Mouse (Mus musculus): ENCODE results near the gene Dap3. TPM values are rescaled to one million over a fixed set of nuclear protein-coding genes. Genes with fewer than 3 reads are reported as not detected.

Dap3 gene
- total RNA-seq, 1 experiment = 168 TPM

GRCm38 (mm10) chr3:88939071-88939470 lies 11.9 kb downstream of the Dap3 start:
- in situ Hi-C loops (cut with MboI; ENCODE audit: low sequenced_read_pairs in 2 of 2, unreplicated experiment in 2 of 2) = no loop called here
- TF ChIP-seq HCFC1 (IDR thresholded peaks at IDR 0.05; ENCODE audit: borderline replicate concordance, insufficient read depth, low read length) = no peak
- no peak for TF ChIP-seq CHD2 (IDR thresholded peaks at IDR 0.05; ENCODE audit: low read depth, low read length)
- TF ChIP-seq ZC3H11A (IDR thresholded peaks at IDR 0.05; ENCODE audit: borderline replicate concordance, low read depth, low read length) = no peak
- no peak for TF ChIP-seq MAFK (IDR thresholded peaks at IDR 0.05; ENCODE audit: insufficient read depth, low read depth, low read length)
- no peak for TF ChIP-seq ZNF384 (IDR thresholded peaks at IDR 0.05; ENCODE audit: low read depth, low read length)
- no peak overlapping the region for H3K9ac ChIP-seq (ENCODE audit: insufficient read depth, low read depth, low read length, poor library complexity, severe bottlenecking)
- DNase-seq (ENCODE audit: low read depth, low spot score) = peak; percentile 9
- H3K9me3 ChIP-seq (ENCODE audit: control insufficient read depth, insufficient read depth, low read depth, low read length) = no peaks in the 10 kb centered on the region
- H3K36me3 ChIP-seq (ENCODE audit: control insufficient read depth, insufficient read depth, low read length, poor library complexity, severe bottlenecking) = peaks cover 21% of the 10 kb centered on the region
- H3K4me1 ChIP-seq (ENCODE audit: control insufficient read depth in 2 of 2, insufficient read depth in 2 of 2, low read length in 2 of 2, poor library complexity in 1 of 2) = no peaks in the 10 kb centered on the region
- no peak overlapping the region for H3K27ac ChIP-seq (ENCODE audit: insufficient read depth, low read depth, low read length, poor library complexity, severe bottlenecking)
- no peak overlapping the region for H3K4me3 ChIP-seq (ENCODE audit: insufficient read depth in 1 of 2, low read depth in 1 of 2, low read length in 2 of 2, poor library complexity in 1 of 2, severe bottlenecking in 1 of 2)

- Histone ChIP-seq H3K9ac (ENCODE audit: insufficient read depth, low read depth, low read length, poor library complexity, severe bottlenecking) (no peak overlapping the region), H3K27ac (ENCODE audit: insufficient read depth, low read depth, low read length, poor library complexity, severe bottlenecking) (no peak overlapping the region), H3K4me1 (ENCODE audit: control insufficient read depth in 2 of 2, insufficient read depth in 2 of 2, low read length in 2 of 2, poor library complexity in 1 of 2) (no peaks in the 10 kb centered on the region), H3K36me3 (ENCODE audit: control insufficient read depth, insufficient read depth, low read length, poor library complexity, severe bottlenecking) (peaks cover 40% of the 10 kb centered on the region), H3K9me3 (ENCODE audit: control insufficient read depth, insufficient read depth, low read depth, low read length) (no peaks in the 10 kb centered on the region), H3K4me3 (ENCODE audit: insufficient read depth in 1 of 2, low read depth in 1 of 2, low read length in 2 of 2, poor library complexity in 1 of 2, severe bottlenecking in 1 of 2) (no peak overlapping the region)
- TF ChIP-seq MAFK (IDR thresholded peaks at IDR 0.05; ENCODE audit: insufficient read depth, low read depth, low read length) (no peak), HCFC1 (IDR thresholded peaks at IDR 0.05; ENCODE audit: borderline replicate concordance, insufficient read depth, low read length) (no peak), CHD2 (IDR thresholded peaks at IDR 0.05; ENCODE audit: low read depth, low read length) (no peak), ZNF384 (IDR thresholded peaks at IDR 0.05; ENCODE audit: low read depth, low read length) (no peak), ZC3H11A (IDR thresholded peaks at IDR 0.05; ENCODE audit: borderline replicate concordance, low read depth, low read length) (no peak)
- in situ Hi-C loops (cut with MboI; ENCODE audit: low sequenced_read_pairs in 2 of 2, unreplicated experiment in 2 of 2) = no loop called here
- DNase-seq (ENCODE audit: low read depth, low spot score) = no peak
These were observed 21.5 kb downstream of the Dap3 start for GRCm38 (mm10) chr3:88929501-88929900.

- DNase-seq (ENCODE audit: low read depth, low spot score) = no peak
- Histone ChIP-seq H3K36me3 (ENCODE audit: control insufficient read depth, insufficient read depth, low read length, poor library complexity, severe bottlenecking) (peaks cover 53% of the 10 kb centered on the region), H3K27ac (ENCODE audit: insufficient read depth, low read depth, low read length, poor library complexity, severe bottlenecking) (no peak overlapping the region), H3K4me3 (ENCODE audit: insufficient read depth in 1 of 2, low read depth in 1 of 2, low read length in 2 of 2, poor library complexity in 1 of 2, severe bottlenecking in 1 of 2) (no peak overlapping the region), H3K9me3 (ENCODE audit: control insufficient read depth, insufficient read depth, low read depth, low read length) (no peaks in the 10 kb centered on the region), H3K9ac (ENCODE audit: insufficient read depth, low read depth, low read length, poor library complexity, severe bottlenecking) (no peak overlapping the region), H3K4me1 (ENCODE audit: control insufficient read depth in 2 of 2, insufficient read depth in 2 of 2, low read length in 2 of 2, poor library complexity in 1 of 2) (no peaks in the 10 kb centered on the region)
- in situ Hi-C loops (cut with MboI; ENCODE audit: low sequenced_read_pairs in 2 of 2, unreplicated experiment in 2 of 2) = no loop called here
- TF ChIP-seq ZC3H11A (IDR thresholded peaks at IDR 0.05; ENCODE audit: borderline replicate concordance, low read depth, low read length) (no peak), ZNF384 (IDR thresholded peaks at IDR 0.05; ENCODE audit: low read depth, low read length) (0 out of 2 replicates have a peak, but pooled peaks have one; percentile 26)
These were observed 25.3 kb downstream of the Dap3 start for GRCm38 (mm10) chr3:88925651-88926050.

GRCm38 (mm10) chr3:88923989-88924591 lies 26.9 kb downstream of the Dap3 start:
- no peaks in the 10 kb centered on the region for H3K9me3 ChIP-seq (ENCODE audit: control insufficient read depth, insufficient read depth, low read depth, low read length)
- TF ChIP-seq ZC3H11A (IDR thresholded peaks at IDR 0.05; ENCODE audit: borderline replicate concordance, low read depth, low read length) (no peak), MAFK (IDR thresholded peaks at IDR 0.05; ENCODE audit: insufficient read depth, low read depth, low read length) (no peak), ZNF384 (IDR thresholded peaks at IDR 0.05; ENCODE audit: low read depth, low read length) (no peak), HCFC1 (IDR thresholded peaks at IDR 0.05; ENCODE audit: borderline replicate concordance, insufficient read depth, low read length) (no peak), CHD2 (IDR thresholded peaks at IDR 0.05; ENCODE audit: low read depth, low read length) (no peak)
- peaks cover 48% of the 10 kb centered on the region for H3K36me3 ChIP-seq (ENCODE audit: control insufficient read depth, insufficient read depth, low read length, poor library complexity, severe bottlenecking)
- no peak for DNase-seq (ENCODE audit: low read depth, low spot score)
- no peaks in the 10 kb centered on the region for H3K4me1 ChIP-seq (ENCODE audit: control insufficient read depth in 2 of 2, insufficient read depth in 2 of 2, low read length in 2 of 2, poor library complexity in 1 of 2)
- no peak overlapping the region for H3K4me3 ChIP-seq (ENCODE audit: insufficient read depth in 1 of 2, low read depth in 1 of 2, low read length in 2 of 2, poor library complexity in 1 of 2, severe bottlenecking in 1 of 2)
- H3K9ac ChIP-seq (ENCODE audit: insufficient read depth, low read depth, low read length, poor library complexity, severe bottlenecking) = no peak overlapping the region
- H3K27ac ChIP-seq (ENCODE audit: insufficient read depth, low read depth, low read length, poor library complexity, severe bottlenecking) = no peak overlapping the region
- in situ Hi-C loops (cut with MboI; ENCODE audit: low sequenced_read_pairs in 2 of 2, unreplicated experiment in 2 of 2) = no loop called here

DNA sequence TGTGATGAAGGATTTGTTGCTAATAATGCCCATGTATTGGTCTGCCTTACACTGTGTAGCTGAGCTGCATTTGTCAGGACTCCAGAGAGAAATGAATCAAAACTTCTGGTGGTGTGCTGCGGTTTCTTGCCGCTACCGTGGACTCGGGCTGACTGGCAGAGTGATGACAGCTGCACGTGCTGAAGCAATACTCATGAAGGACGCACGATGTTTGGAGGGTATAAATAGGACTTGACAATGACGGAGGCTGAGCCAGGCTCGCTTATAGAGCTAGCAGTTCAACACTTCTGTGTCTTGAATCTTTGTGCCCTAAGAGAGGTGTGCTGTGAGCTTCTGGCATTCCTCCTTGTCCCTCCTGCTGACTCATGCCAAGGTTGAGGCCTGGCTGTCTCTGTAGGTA lies 29.6 kb downstream of the Dap3 start:
- Histone ChIP-seq H3K9me3 (ENCODE audit: control insufficient read depth, insufficient read depth, low read depth, low read length) (no peaks in the 10 kb centered on the region), H3K9ac (ENCODE audit: insufficient read depth, low read depth, low read length, poor library complexity, severe bottlenecking) (no peak overlapping the region), H3K27ac (ENCODE audit: insufficient read depth, low read depth, low read length, poor library complexity, severe bottlenecking) (no peak overlapping the region), H3K4me1 (ENCODE audit: control insufficient read depth in 2 of 2, insufficient read depth in 2 of 2, low read length in 2 of 2, poor library complexity in 1 of 2) (no peaks in the 10 kb centered on the region), H3K4me3 (ENCODE audit: insufficient read depth in 1 of 2, low read depth in 1 of 2, low read length in 2 of 2, poor library complexity in 1 of 2, severe bottlenecking in 1 of 2) (no peak overlapping the region), H3K36me3 (ENCODE audit: control insufficient read depth, insufficient read depth, low read length, poor library complexity, severe bottlenecking) (peaks cover 28% of the 10 kb centered on the region)
- no peak for DNase-seq (ENCODE audit: low read depth, low spot score)
- TF ChIP-seq ZC3H11A (IDR thresholded peaks at IDR 0.05; ENCODE audit: borderline replicate concordance, low read depth, low read length) (no peak), MAFK (IDR thresholded peaks at IDR 0.05; ENCODE audit: insufficient read depth, low read depth, low read length) (no peak), HCFC1 (IDR thresholded peaks at IDR 0.05; ENCODE audit: borderline replicate concordance, insufficient read depth, low read length) (no peak), CHD2 (IDR thresholded peaks at IDR 0.05; ENCODE audit: low read depth, low read length) (no peak), ZNF384 (IDR thresholded peaks at IDR 0.05; ENCODE audit: low read depth, low read length) (no peak)
- in situ Hi-C loops (cut with MboI; ENCODE audit: low sequenced_read_pairs in 2 of 2, unreplicated experiment in 2 of 2) = no loop called here
